Mouse (Mus musculus) cerebellum, adult 2 months (tissue): ENCODE results near the gene Pusl1. TPM values are rescaled to one million over a fixed set of nuclear protein-coding genes. Genes with fewer than 3 reads are reported as not detected.
A peak's percentile ranks its signal among the peaks of the same experiment; 100 is the strongest.

Source experiments
- DNase-seq, 2 experiments: peaks; one replicate each; pipeline ENCODE4 v3.0.0; 2021
- H3K27ac ChIP-seq: fragments of 200-500 bp; 2 replicates; pipeline ENCODE4 v1.5.1; 2012; ENCODE audit warnings: low read length, control low read depth, inconsistent platforms; ENCODE audit not compliant: insufficient read depth
- H3K27me3 ChIP-seq: fragments of 200-500 bp; 2 replicates; pipeline ENCODE4 v1.6.1; 2012; ENCODE audit warnings: inconsistent platforms, mild to moderate bottlenecking, low read length, moderate library complexity; ENCODE audit not compliant: control insufficient read depth, insufficient read depth
- H3K4me1 ChIP-seq: fragments of 200-500 bp; 2 replicates; pipeline ENCODE4 v1.6.1; 2011; ENCODE audit warnings: low read length; ENCODE audit not compliant: control insufficient read depth, insufficient read depth
- H3K4me3 ChIP-seq: fragments of 200-500 bp; replicated peaks from 2 replicates; pipeline ENCODE3; 2011; ENCODE audit warnings: mild to moderate bottlenecking, low read depth, low read length, control low read depth; ENCODE audit not compliant: insufficient read depth
- CTCF ChIP-seq: fragments of 200-500 bp; IDR thresholded peaks from 2 replicates; pipeline ENCODE4 v1.5.1; 2011; ENCODE audit warnings: low read depth, mild to moderate bottlenecking, control low read depth, low read length, moderate library complexity, borderline replicate concordance; ENCODE audit not compliant: insufficient read depth
- POLR2A ChIP-seq: fragments of 200-500 bp; IDR thresholded peaks from 2 replicates; pipeline ENCODE4 v1.6.1; 2011; ENCODE audit warnings: low read length, control low read depth, borderline replicate concordance; ENCODE audit not compliant: insufficient read depth
- WGBS: fragments of 180-500 bp; shearing (Covaris S2); methylation state at CpG from one replicate; pipeline ENCODE4 v1.1.7; 2018; 5-methylcytosine and 5-hydroxymethylcytosine counted together
- polyA plus RNA-seq: library from polyadenylated mRNA; depleted of rRNA; stranded (reverse); fragments of >200 nt; gene quantifications from 2 replicates; pipeline ENCODE4 v1.2.3, GENCODE M21; 2012

Gene Pusl1
- polyA plus RNA-seq, 1 experiment, result 69.9 TPM

DNA sequence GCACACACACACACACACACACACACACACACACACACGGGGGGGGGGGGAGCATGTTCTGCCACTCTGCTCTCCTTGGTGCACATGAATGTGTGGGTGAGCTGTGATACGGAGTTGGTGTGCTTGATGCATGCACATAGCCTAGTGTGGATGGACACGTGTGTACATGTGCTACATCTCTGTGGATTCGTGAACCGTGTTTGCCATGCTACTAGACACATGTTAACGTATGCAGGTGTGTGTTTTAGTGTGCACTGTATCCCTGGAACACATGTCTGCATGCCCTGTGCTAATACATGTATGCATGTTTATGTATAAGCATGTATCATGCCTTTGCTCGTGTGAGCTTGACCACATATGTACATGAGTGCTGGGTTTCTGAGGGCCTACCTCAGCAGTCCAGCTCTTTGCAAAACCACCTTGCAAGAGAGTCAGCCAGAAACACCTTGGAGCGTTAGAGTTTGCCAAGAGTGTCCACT is 1.7 kb upstream of the Pusl1 start:
- Histone ChIP-seq H3K4me3 (peak overlapping the region; percentile 83), H3K27me3 (no peaks in the 10 kb centered on the region), H3K4me1 (peaks cover 29% of the 10 kb centered on the region), H3K27ac (peak overlapping the region; percentile 45; the same call in 1 of the 2 replicates)
- 13% methylated on average over 8 of the region's 8 CpGs for WGBS
- peak in 1 of 2 experiments; percentile 18 for DNase-seq
- TF ChIP-seq CTCF (no peak), POLR2A (no peak)

- TF ChIP-seq CTCF, result no peak
- TF ChIP-seq POLR2A, result no peak
- WGBS, result 1% methylated on average over 37 of the region's 37 CpGs
- Histone ChIP-seq H3K27me3 (no peaks in the 10 kb centered on the region), H3K4me1 (peaks cover 25% of the 10 kb centered on the region), H3K27ac (peak overlapping the region; percentile 99), H3K4me3 (peak overlapping the region; percentile 83)
- DNase-seq, result no peak
Measured at GRCm38 (mm10) chr4:155892438-155893211, 1.0 kb upstream of the Pusl1 start.

DNA sequence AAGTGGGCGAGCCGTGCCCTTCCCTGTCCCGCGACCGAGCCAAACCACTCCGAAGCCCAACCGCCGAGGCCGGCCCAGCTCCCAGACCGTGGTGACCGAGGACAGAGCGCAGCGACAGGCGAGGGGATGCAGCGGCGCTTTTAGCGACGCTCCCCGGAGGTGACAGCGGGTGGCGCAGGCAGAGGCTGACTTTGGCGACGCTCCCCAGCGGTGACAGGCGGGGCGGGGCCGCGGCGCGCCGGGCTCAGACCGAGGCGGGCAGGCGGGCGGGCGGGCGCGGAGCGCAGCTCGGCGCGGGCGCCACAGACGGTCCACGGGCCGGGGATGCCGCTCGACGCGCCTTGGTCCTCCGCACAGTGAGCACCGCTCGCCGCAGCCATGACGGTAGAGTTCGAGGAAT is 436 bp upstream of the Pusl1 start:
- H3K27me3 ChIP-seq, result no peaks in the 10 kb centered on the region
- H3K27ac ChIP-seq, result peak overlapping the region; percentile 99
- H3K4me3 ChIP-seq, result peak overlapping the region; percentile 83
- WGBS, result under 1% methylated on average over 56 of the region's 56 CpGs
- H3K4me1 ChIP-seq, result peaks cover 25% of the 10 kb centered on the region
- DNase-seq, result peak; percentile 88 to 90
- TF ChIP-seq POLR2A (peak; percentile 68), CTCF (no peak)

DNA sequence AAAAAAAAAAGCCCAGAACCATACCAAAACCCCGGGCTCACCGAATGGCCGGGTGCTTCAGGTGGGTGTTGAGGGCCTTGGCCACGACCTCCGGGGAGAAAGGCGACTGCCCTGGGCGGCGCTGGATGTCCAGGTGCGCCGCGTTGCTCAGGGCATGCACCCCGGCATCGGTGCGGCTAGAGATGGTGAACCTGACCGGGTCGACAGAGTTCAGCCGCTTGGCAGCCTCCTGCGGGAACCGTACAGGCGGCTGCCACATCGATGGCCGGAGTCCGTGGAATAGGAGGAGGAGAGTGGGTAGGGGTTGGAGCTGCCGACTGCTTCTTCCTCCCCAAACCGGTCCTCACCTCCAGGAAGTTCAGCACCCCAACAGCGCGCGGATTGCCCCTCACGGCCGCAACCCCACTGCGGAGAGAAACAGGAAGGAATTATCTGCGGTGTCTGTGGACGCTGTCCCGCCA is 540 bp downstream of the Pusl1 start:
- TF ChIP-seq POLR2A, result no peak
- no peak for TF ChIP-seq CTCF
- peak overlapping the region; percentile 83 for H3K4me3 ChIP-seq
- WGBS, result 1% methylated on average over 34 of the region's 34 CpGs
- DNase-seq, result no peak
- peaks cover 20% of the 10 kb centered on the region for H3K4me1 ChIP-seq
- H3K27ac ChIP-seq, result no peak overlapping the region
- no peaks in the 10 kb centered on the region for H3K27me3 ChIP-seq

DNA sequence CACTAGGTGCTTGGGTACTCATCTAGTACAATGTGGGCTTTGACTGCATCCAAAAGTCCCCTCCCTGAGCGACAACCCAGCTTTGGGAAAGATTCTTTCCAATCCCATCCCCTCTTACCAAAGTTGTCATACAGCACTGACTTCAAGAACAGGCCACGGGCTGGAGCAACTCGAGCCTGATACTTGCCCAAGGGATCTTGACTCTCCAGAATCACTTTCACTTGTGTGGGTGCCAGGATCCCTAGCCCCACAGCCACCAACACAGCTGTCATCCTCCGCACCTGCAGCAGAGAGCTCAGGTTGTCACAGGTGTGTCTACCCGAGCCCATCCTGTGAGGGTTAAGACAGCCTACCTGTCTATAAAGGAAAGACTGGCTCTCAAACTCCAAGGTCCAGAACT is 2.3 kb downstream of the Pusl1 start:
- H3K4me3 ChIP-seq, result no peak overlapping the region
- no peak overlapping the region for H3K27ac ChIP-seq
- peak in 1 of 2 experiments; percentile 9 for DNase-seq
- no peaks in the 10 kb centered on the region for H3K27me3 ChIP-seq
- 74% methylated on average over 5 of the region's 5 CpGs for WGBS
- H3K4me1 ChIP-seq, result peaks cover 15% of the 10 kb centered on the region; the same call in 1 of the 2 replicates
- TF ChIP-seq CTCF, result no peak
- no peak for TF ChIP-seq POLR2A

DNA sequence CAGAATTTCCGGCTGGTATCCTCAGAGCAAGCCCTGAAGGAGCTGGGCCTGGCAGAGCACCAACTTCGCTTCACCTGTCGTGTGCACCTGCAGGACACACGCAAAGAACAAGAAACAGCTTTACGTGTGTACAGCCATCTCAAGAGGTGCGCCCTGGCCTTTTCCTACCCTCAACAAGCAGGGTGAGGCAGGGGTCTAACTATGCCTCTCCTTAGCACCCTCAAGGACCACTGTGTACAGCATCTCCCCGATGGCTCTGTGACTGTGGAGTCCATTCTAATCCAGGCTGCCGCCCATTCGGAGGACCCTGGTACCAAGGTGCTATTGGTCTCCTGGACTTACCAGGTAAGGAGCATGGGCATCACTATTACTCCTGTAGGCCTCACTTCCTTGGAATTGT is 3.4 kb downstream of the Pusl1 start:
- Histone ChIP-seq H3K27ac (no peak overlapping the region), H3K27me3 (no peaks in the 10 kb centered on the region), H3K4me3 (no peak overlapping the region), H3K4me1 (peaks cover 5% of the 10 kb centered on the region; the same call in 1 of the 2 replicates)
- DNase-seq, result peak in 1 of 2 experiments; percentile 12
- 91% methylated on average over 9 of the region's 9 CpGs for WGBS
- TF ChIP-seq POLR2A, result no peak
- no peak for TF ChIP-seq CTCF

DNA sequence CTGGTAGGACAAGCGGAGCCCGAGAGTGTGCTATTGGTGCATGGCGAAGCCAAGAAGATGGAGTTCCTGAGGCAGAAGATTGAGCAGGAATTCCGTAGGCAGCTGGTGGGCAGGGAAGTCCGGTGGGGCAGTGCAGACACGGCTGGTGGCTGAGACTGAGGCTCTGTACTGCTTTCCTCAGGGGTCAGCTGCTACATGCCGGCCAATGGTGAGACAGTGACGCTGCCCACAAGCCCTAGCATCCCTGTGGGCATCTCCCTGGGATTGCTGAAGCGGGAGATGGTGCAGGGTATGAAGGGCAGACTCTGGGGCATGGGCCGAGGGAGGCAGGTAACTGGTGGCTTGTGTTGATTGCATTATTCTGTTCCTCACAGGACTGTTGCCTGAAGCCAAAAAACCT is 3.9 kb downstream of the Pusl1 start:
- Histone ChIP-seq H3K4me1 (peaks cover 4% of the 10 kb centered on the region; the same call in 1 of the 2 replicates), H3K4me3 (no peak overlapping the region), H3K27ac (no peak overlapping the region), H3K27me3 (no peaks in the 10 kb centered on the region)
- peak in 1 of 2 experiments; percentile 10 for DNase-seq
- no peak for TF ChIP-seq POLR2A
- no peak for TF ChIP-seq CTCF
- 64% methylated on average over 10 of the region's 10 CpGs for WGBS

- H3K4me1 ChIP-seq, result peaks cover 4% of the 10 kb centered on the region; the same call in 1 of the 2 replicates
- no peak overlapping the region for H3K4me3 ChIP-seq
- 76% methylated on average over 5 of the region's 5 CpGs for WGBS
Measured at GRCm38 (mm10) chr4:155886330-155886729, 5.3 kb downstream of the Pusl1 start.

More at GRCm38 (mm10) chr4:155886330-155886729, 5.3 kb downstream of the Pusl1 start:
- no peaks in the 10 kb centered on the region for H3K27me3 ChIP-seq
- H3K27ac ChIP-seq, result no peak overlapping the region
- TF ChIP-seq POLR2A (no peak), CTCF (no peak)
- DNase-seq, result peak in 1 of 2 experiments; percentile 4
